Mouse (Mus musculus) forelimb bud, embryonic 11.5 days (tissue): ENCODE data around the gene Cadm4.
"Not testable (repeated sequence)": the region's sequence is repeated elsewhere in the genome, so short reads cannot be mapped to it uniquely, and the experiment has no call there.

Experiments
- DNase-seq: peaks from one replicate; pipeline ENCODE4 v3.0.0-alpha.2; 2012; ENCODE audit warnings: low read depth, low spot score

Cadm4 gene

GRCm38 (mm10) chr7:24466835-24467234, 15.0 kb upstream of the Cadm4 start:
- no peak for DNase-seq

DNA sequence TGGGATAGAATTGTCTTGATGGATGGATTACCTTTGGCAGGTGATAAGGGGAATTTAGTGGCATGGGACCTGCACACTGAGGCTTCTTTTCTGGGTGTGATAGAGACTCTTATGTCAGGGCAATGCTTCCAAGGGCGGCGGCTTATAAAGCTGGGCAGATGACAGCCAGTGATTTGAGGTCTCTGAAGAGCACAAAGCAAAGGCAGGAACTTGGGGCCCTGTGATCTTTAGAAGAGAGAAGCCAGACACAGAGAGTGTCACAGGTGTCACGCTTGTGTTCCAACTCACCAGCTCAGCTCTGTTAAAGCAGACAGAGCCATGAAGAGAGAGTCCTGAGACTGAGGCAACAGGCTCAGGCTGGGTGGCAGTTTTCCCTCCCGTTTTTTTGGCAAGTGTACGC, 13.9 kb upstream of the Cadm4 start:
- no peak for DNase-seq

DNA sequence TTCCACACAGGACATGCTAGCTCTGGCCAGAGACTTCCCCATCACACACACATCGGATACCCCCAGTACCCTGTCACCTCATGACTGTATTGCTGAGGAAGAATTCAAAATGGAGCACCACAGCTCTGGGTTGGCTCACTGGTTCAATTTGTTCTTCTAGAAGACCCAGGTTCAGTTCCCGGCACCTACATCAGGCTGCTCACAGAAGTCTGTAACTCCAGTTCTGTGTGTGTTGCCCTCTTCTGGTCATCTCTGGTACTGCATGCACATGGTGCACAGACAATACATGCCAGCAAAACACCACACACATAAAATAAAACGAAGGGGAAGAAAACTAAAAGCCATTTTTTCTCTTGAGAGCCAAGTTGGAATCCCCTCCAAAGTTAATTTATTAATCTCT, 12.7 kb upstream of the Cadm4 start:
- DNase-seq, result no peak

GRCm38 (mm10) chr7:24470356-24470755, 11.5 kb upstream of the Cadm4 start:
- DNase-seq, result no peak

- no peak for DNase-seq
Observed at GRCm38 (mm10) chr7:24472442-24472841, 9.4 kb upstream of the Cadm4 start.

- DNase-seq, result peak; percentile 29
Observed at GRCm38 (mm10) chr7:24472937-24473336, 8.9 kb upstream of the Cadm4 start.

- DNase-seq, result peak; percentile 59
Observed at GRCm38 (mm10) chr7:24473913-24474529, 7.8 kb upstream of the Cadm4 start.

GRCm38 (mm10) chr7:24474811-24475506, 6.9 kb upstream of the Cadm4 start:
- DNase-seq, result no peak

DNA sequence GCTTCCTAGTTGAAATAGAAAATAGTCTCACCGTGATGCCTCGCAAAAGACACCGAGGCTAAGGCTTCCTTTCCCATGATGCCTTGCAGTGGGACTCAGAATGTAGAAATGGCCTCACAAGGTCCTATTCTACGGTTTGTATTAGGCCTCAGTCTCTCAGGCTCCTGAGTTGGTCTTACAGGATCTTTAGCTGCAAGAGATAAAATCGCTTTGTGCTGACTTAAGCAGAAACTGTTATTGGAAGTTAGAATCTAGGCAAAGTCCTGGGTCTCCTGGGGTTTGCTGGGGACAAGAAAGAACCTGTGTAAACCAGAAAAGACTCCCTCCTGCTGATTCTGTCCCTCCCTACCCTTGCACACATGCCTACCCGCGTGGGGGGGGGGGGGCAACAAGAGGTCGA, 5.5 kb upstream of the Cadm4 start:
- DNase-seq, result no peak

- DNase-seq, result no peak
Observed at GRCm38 (mm10) chr7:24476856-24477255, 5.0 kb upstream of the Cadm4 start.

GRCm38 (mm10) chr7:24478911-24479310, 2.9 kb upstream of the Cadm4 start:
- no peak for DNase-seq

DNA sequence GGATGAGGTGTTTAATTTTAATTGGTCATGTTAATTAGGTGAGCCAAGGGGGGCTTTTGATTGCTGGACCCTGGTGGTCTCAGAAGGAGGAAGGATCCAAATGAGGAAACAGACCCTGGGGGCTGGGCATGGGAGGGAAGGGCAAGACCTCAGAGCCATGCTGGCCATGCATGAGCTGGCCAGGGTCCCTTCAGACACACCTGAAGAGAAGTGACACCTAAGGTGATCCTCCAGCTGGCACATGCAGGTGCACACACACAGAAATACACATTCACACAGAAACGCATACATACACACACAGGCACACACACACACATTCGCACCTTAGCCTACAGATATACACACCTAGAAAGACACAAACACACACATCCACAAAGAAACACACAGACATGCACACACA, 2.1 kb upstream of the Cadm4 start:
- DNase-seq, result no peak

- no peak for DNase-seq
Observed at GRCm38 (mm10) chr7:24480121-24480941, 1.5 kb upstream of the Cadm4 start.

GRCm38 (mm10) chr7:24480986-24481473, 793 bp upstream of the Cadm4 start:
- no peak for DNase-seq

DNA sequence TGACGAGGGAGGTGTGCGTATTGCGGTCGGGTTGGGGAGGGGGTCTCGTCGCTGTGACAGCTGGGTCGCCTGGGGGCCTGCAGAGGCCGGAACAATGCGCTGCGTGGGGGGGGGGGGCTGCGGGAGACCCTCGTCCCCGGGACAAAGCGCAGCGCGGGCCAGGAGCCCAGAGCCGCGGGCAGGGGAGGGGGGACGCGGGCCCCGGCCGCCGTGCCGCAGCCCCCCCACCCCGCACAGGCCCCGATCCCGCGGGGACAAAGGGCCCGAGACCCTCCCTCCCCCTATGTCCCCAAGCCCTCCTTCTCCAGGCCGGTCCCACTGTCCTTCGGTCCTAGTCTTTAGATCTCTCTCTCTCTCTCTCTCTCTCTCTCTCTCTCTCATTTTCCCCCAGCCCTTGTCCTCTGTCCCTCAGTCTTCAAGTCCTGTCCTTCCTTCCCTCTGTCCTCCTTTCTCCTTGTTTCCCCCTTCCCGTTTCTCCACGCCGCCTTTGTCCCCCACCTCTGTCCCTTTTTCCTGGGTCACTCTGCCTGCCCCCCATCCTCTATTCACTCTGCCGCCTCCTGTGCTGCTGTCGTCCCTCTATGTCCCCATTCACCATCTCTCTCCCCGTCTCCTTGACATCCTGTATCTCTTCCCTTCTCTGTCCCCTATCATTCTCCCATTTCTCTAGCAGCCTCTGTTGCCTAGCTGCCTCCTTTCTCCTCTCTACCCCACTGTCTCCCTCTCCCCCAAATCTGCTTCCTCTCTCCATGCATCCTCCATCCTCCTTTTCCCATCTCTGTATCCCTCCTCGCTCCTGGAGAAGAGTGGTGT, 591 bp downstream of the Cadm4 start:
- DNase-seq, result no peak

- not testable (repeated sequence) for DNase-seq
Observed at GRCm38 (mm10) chr7:24483291-24483690, 1.5 kb downstream of the Cadm4 start.

DNA sequence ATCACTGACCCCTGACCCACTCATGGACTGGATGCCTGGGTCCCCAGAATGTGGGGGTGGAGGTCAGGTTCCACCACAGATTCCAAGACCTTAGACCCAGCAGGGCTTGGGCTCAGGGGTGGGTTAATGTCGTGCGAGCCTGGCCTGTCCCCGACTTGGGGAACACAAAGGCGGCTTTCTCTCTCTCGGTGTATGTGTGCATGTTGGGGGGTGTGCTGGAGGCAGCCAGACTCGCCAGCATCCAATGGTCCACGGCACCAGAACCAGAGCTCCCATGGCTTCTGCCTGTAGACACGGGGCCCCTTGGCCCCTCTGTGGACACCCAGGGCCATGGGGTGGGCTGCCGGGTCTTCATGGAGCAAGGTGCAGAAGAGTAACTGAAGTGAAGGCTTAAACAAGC, 3.7 kb downstream of the Cadm4 start:
- DNase-seq, result no peak

DNA sequence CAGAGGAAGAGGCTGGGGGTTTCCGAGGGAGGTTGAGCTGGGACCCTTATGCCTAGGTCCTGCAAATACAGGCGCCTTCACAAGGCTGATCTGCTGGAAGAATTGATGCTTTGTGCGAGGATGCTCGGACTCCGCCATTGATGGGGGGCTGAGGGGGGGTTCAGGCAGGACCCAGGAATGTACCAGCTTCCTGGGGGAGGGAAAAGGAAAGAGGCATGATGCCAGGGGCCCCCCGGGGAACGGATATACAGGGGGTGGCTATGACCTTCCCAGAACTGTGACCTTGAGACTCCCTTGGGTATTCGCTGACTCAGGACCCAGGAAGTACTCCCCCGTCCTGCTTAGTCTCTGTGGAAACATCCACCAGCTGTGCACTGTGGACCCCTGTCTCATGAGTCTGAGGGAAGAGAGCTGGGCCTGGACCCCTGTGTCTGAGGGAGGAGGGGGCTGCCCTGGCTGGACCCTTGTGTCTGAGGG, 4.9 kb downstream of the Cadm4 start:
- DNase-seq, result no peak

GRCm38 (mm10) chr7:24487403-24487802, 5.6 kb downstream of the Cadm4 start:
- no peak for DNase-seq

GRCm38 (mm10) chr7:24488303-24488702, 6.5 kb downstream of the Cadm4 start:
- DNase-seq, result no peak

DNA sequence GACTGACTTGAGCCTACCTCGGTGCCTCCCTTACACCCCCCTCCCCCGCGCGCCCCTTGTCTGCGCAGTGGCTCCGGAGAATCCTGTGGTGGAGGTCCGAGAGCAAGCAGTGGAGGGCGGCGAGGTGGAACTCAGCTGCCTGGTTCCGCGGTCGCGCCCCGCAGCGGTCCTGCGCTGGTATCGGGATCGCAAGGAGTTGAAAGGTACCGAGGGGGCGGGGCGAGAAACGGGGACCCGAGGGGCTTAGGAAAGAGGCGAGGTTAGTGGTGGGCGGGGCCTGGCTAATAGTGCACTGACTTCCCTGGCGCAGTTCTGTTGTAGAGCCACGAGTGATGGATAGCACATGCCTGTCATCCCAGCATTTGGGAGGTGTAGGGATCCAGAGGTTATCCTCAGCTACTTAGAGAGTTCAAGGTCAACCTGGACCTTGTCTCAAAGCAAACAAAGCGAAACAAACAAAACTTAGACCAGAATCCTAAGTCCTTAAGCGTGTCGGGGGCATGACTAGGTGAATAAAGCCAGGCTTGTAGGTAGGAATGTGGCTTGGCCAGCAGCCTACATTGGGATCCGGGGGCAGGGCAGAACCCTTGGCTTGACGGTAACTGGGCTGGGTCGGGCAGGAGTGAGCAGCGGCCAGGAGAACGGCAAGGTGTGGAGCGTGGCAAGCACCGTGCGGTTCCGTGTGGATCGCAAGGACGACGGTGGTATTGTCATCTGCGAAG, 18.2 kb downstream of the Cadm4 start:
- DNase-seq, result peak; percentile 28
